Mouse (Mus musculus): ENCODE results near the gene Fktn. TPM values are rescaled to one million over a fixed set of nuclear protein-coding genes. Genes with fewer than 3 reads are reported as not detected.
"Not testable (repeated sequence)": the region's sequence is repeated elsewhere in the genome, so short reads cannot be mapped to it uniquely, and the experiment has no call there.

Gene Fktn
- polyA plus RNA-seq, 1 experiment from 2014 or later = 22.2 TPM

DNA sequence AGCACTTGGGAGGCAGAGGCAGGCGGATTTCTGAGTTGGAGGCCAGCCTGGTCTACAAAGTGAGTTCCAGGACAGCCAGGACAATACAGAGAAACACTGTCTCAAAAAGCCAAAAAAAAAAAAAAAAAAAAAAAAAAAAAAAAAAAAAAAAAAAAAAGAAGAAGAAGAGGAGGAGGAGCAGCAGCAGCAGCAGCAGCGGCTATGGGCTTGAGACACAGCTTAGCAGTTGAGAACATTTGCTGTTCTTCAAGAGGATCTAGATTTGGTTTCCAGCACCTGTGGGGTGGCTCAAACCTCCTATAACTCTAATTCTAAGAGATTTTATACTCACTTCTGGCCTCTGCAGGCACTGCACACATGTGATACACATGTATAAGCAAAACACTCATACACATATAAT lies 12.3 kb downstream of the Fktn start:
- WGBS = 93% methylated on average over 2 of the region's 2 CpGs
- H3K27me3 ChIP-seq (replicated peaks); H3K9me3 ChIP-seq; H3K4me1 ChIP-seq; H3K4me3 ChIP-seq; H3K27ac ChIP-seq; H3K4me2 ChIP-seq (replicated peaks); H3K9ac ChIP-seq; ATAC-seq (ENCODE audit: low FRiP score, low read depth): not testable (repeated sequence)
- peaks cover 31% of the 10 kb centered on the region for H3K36me3 ChIP-seq

DNA sequence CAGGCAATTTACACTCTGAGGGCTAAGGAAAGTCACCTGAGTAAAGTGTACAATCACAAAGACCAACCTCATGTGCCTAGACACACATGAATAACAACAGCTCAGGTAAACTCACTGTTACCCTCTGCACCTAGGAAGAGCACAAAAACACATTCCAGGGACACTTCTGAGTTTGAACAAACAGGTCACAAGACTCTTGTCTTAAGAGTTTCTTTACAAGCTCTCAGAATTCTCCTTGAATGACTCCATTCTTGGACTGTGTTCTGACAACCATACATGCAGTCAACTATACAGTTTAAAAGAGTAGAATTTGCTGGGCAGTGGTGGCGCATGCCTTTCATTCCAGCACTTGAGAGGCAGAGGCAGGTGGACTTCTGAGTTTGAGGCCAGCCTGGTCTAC lies 14.3 kb downstream of the Fktn start:
- Histone ChIP-seq H3K36me3 (peaks cover 33% of the 10 kb centered on the region), H3K27ac (no peak overlapping the region), H3K9ac (no peak overlapping the region), H3K4me1 (no peaks in the 10 kb centered on the region), H3K27me3 (replicated peaks) (no peaks in the 10 kb centered on the region), H3K4me2 (replicated peaks) (no peak overlapping the region), H3K9me3 (no peaks in the 10 kb centered on the region), H3K4me3 (no peak overlapping the region)
- 98% methylated on average over 1 of the region's 1 CpGs for WGBS
- no peak for ATAC-seq (ENCODE audit: low FRiP score, low read depth)

DNA sequence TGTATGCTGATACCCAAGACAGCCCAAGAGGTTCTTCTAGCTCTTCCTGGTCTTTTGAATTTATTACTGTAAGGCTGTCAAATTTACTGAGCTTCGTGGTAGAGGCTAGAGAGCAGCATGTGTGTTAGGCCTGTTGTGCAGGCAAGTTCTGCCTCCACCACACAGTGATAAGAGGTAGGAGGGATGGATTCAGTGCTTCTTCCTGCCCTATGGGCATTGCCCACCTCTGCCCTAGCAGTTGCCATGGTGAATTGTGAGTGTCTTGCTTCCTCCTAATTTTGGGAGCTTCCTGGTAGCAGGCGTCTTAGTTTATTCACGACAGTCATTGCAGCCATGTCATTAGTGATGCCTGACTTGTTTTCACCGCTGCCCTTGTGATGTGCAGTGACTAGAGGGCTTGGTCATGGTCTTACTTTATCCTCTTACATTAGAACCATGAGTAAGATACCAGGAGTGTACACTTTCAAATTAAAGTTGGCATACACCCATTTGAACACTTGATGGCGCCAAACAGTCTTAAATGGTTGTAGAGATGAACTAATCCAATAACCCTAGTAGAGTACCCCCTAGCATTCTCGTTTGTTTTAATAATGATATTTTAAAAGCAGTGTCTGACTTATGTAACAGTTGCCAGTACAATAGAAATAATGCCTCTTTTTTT lies 25.3 kb downstream of the Fktn start:
- Histone ChIP-seq H3K36me3 (peaks cover 42% of the 10 kb centered on the region), H3K4me1 (no peaks in the 10 kb centered on the region), H3K4me2 (replicated peaks) (no peak overlapping the region), H3K9me3 (no peaks in the 10 kb centered on the region), H3K27me3 (replicated peaks) (no peaks in the 10 kb centered on the region), H3K9ac (no peak overlapping the region), H3K27ac (no peak overlapping the region), H3K4me3 (no peak overlapping the region)
- peak; percentile 44; the same call in 1 of the 2 replicates for ATAC-seq (ENCODE audit: low FRiP score, low read depth)
- WGBS = 47% methylated on average over 6 of the region's 6 CpGs

DNA sequence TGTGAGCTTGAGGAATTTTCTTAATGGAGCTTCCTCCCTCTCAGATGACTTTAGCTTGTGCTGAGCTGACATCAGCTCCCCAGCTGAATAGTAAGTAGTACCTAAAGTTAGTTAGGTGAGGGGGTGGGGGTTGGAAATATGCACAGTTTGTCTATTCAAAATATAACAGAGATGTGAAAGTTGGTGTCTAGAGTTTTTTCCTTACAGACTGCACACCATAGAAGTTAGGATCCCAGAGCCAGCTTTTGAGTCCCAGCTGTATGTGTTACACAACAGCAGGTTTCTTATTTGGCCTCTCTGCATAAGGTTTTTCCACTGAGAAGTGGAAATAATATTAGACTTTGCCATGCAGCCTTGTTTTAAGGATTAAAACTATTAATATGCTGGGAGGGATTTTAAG lies 36.0 kb downstream of the Fktn start:
- Histone ChIP-seq H3K9ac (no peak overlapping the region), H3K27ac (no peak overlapping the region), H3K9me3 (no peaks in the 10 kb centered on the region), H3K27me3 (replicated peaks) (no peaks in the 10 kb centered on the region), H3K4me1 (no peaks in the 10 kb centered on the region), H3K4me3 (no peak overlapping the region), H3K36me3 (peaks cover 26% of the 10 kb centered on the region), H3K4me2 (replicated peaks) (no peak overlapping the region)
- no peak for ATAC-seq (ENCODE audit: low FRiP score, low read depth)

DNA sequence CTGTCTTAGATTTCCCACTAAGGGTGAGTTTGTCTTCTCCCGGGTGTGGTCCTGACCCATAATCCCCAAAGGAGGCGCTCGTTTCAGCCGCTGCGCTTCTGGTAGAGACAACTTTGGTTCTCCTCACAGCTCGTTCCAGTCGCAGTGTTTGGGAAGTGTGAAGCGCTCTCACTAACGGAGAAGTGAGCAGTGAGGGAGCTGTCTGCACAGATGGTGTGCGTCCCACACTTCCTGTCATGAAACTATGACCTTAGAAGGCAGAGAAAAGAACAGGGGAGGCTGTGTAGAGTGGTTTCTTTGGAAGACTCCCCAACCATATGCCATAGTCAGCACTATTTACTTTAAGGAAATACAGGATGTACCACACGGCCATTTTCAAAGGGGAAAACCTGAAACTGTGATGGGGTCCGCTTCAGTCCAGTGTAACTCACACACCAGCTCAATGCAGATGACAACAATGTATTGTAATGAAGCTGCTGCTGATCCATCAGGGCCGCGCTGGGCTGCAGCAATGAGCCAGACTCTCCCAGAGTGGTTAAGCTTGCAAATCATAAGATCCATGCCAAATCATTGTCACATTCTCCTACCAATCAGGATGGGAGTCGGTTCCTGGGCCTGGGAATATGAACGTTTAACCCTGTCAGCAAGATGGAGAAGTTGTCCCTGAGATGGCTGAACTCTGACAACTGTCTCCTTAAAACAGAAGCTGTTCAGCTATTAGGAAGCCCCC lies 36.8 kb downstream of the Fktn start:
- H3K36me3 ChIP-seq = peaks cover 26% of the 10 kb centered on the region
- H3K4me2 ChIP-seq (replicated peaks) = no peak overlapping the region
- WGBS = 86% methylated on average over 16 of the region's 16 CpGs
- no peaks in the 10 kb centered on the region for H3K4me1 ChIP-seq
- H3K9me3 ChIP-seq = no peaks in the 10 kb centered on the region
- H3K9ac ChIP-seq = no peak overlapping the region
- H3K27me3 ChIP-seq (replicated peaks) = no peaks in the 10 kb centered on the region
- H3K4me3 ChIP-seq = no peak overlapping the region
- no peak overlapping the region for H3K27ac ChIP-seq
- no peak for ATAC-seq (ENCODE audit: low FRiP score, low read depth)

DNA sequence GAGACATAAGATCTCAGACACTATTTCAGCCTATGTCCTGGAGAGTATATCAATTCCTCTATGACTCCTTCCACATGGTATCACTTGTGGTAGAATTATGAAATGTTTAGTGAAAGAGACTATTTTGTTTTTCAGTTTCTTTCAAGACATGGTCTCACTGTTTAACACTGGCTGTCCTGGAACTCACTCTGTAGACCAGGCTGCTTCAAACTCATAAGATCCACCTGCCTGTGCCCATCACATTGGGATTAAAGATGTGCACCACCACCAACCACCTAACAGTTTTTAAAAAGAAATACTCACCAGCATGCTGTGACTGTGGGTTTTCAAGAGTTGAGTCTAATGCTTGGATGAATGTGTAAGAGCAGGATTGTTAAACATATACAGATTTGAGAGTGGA lies 43.2 kb downstream of the Fktn start:
- Histone ChIP-seq H3K36me3 (peaks cover 15% of the 10 kb centered on the region; the same call in 1 of the 2 replicates), H3K27ac (no peak overlapping the region), H3K9ac (no peak overlapping the region), H3K27me3 (replicated peaks) (no peaks in the 10 kb centered on the region), H3K4me2 (replicated peaks) (no peak overlapping the region), H3K9me3 (no peaks in the 10 kb centered on the region), H3K4me1 (no peaks in the 10 kb centered on the region), H3K4me3 (no peak overlapping the region)
- no peak for ATAC-seq (ENCODE audit: low FRiP score, low read depth)

DNA sequence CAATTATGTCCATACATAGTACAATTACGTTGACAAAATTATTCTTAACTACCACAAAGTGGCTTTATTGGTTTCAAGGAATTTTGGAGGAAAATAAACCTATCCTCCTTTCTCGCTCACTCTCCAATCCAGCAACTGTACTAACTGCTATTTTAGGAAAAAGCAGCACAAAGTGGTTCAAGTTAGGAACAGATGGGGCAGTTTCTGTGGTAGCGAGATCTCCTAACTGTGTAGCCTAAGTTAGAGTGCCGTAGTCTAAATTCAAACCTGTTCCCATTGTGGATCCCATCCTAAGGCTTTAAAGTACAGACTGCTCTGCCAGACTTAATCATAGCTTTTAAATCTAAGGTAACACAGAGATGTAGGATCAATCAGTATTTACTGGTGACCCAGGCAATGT lies 45.0 kb downstream of the Fktn start:
- no peak overlapping the region for H3K27ac ChIP-seq
- H3K4me1 ChIP-seq = no peaks in the 10 kb centered on the region
- no peak overlapping the region for H3K9ac ChIP-seq
- H3K4me3 ChIP-seq = no peak overlapping the region
- H3K36me3 ChIP-seq = peaks cover 24% of the 10 kb centered on the region
- H3K27me3 ChIP-seq (replicated peaks) = no peaks in the 10 kb centered on the region
- ATAC-seq (ENCODE audit: low FRiP score, low read depth) = no peak
- no peaks in the 10 kb centered on the region for H3K9me3 ChIP-seq
- no peak overlapping the region for H3K4me2 ChIP-seq (replicated peaks)
- 95% methylated on average over 4 of the region's 4 CpGs for WGBS

DNA sequence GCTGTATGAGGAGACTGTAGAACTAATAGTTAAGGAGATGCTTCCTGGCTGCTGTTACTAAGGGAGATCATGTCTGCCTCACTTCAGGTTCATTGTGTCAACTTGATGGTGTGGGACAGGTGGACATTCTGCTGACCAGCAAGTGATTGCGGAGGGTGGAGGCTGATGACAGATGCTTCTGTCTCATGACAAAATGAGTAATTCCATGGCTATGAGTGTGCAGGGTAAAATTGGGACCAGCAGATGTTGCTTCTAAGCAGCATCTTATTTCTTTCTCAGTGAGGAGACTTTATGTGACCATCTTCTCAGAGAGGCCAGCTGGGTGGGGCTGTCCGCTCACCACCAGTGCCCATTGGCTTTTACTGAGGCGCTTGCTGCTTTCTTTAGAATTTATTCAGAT lies 45.9 kb downstream of the Fktn start:
- Histone ChIP-seq H3K9ac (no peak overlapping the region), H3K27ac (no peak overlapping the region), H3K27me3 (replicated peaks) (no peaks in the 10 kb centered on the region), H3K36me3 (peaks cover 22% of the 10 kb centered on the region), H3K4me1 (no peaks in the 10 kb centered on the region), H3K4me3 (no peak overlapping the region), H3K4me2 (replicated peaks) (no peak overlapping the region), H3K9me3 (no peaks in the 10 kb centered on the region)
- no peak for ATAC-seq (ENCODE audit: low FRiP score, low read depth)
- 97% methylated on average over 3 of the region's 3 CpGs for WGBS

DNA sequence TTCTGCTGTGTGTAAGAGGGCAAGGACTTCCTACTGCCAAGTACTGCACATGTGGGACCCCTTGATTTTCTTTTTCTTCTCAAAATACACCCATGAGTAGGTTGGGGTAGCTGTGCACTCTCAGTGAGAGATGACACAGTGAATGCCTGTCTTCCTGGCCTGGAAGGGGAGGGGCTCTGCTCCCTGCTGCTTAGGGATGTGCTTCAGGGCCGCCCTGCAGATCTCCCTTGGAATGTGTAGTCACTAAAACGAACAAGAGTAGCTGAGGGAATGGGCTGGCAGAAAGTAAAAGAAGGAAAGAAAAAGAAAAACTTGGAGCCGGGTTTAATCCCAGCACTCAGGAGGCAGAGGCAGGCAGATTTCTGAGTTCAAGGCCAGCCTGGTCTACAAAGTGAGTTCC lies 48.7 kb downstream of the Fktn start:
- Histone ChIP-seq H3K27ac (no peak overlapping the region), H3K27me3 (replicated peaks) (no peaks in the 10 kb centered on the region), H3K4me2 (replicated peaks) (no peak overlapping the region), H3K9ac (no peak overlapping the region), H3K36me3 (peaks cover 27% of the 10 kb centered on the region), H3K4me1 (no peaks in the 10 kb centered on the region), H3K4me3 (no peak overlapping the region), H3K9me3 (no peaks in the 10 kb centered on the region)
- 57% methylated on average over 3 of the region's 3 CpGs for WGBS
- no peak for ATAC-seq (ENCODE audit: low FRiP score, low read depth)

DNA sequence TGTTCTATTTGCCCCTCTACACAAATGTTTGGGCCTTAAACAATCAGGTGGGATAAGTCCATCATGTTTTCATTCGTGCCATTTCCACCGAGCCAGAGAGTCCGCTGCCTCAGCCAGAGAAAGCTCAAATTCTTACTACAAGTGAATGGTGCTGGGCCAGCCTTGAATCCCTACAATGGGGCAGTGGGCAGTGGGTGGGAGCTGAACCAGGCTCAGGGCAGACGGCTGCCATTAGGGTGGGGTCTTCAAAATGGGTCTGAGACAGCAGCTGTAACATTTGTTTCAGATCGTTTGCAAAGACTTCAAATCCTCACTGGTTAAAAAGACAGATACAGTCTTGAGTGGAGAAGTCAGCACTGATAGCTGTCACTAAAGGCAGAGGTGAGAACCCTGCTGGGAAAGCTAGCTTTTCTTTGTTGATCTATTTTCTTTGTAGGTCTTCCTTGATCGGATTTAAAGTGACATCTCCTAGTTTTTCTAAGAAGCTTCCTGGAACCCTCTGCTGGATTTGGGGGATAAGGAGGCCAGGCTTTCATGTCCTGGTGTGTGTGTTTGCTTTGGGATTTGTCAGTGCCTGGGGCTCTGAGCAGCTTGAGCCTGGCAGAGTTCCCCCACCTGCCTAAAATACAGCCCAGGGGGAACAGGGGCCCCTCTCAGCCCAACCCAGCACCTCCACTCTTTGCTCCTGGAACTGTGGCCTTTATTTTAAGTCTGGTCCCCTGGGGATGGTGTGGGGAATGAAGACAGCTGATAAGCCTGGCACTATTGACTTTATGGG lies 57.3 kb downstream of the Fktn start:
- no peak for ATAC-seq (ENCODE audit: low FRiP score, low read depth)
- no peak overlapping the region for H3K4me2 ChIP-seq (replicated peaks)
- H3K4me1 ChIP-seq = peaks cover 5% of the 10 kb centered on the region; the same call in 1 of the 2 replicates
- no peak overlapping the region for H3K4me3 ChIP-seq
- 29% methylated on average over 6 of the region's 6 CpGs for WGBS
- no peak overlapping the region for H3K27ac ChIP-seq
- no peaks in the 10 kb centered on the region for H3K27me3 ChIP-seq (replicated peaks)
- H3K36me3 ChIP-seq = 0 out of 2 replicates have a peak, but pooled peaks cover 5% of the 10 kb centered on the region
- no peaks in the 10 kb centered on the region for H3K9me3 ChIP-seq
- no peak overlapping the region for H3K9ac ChIP-seq

DNA sequence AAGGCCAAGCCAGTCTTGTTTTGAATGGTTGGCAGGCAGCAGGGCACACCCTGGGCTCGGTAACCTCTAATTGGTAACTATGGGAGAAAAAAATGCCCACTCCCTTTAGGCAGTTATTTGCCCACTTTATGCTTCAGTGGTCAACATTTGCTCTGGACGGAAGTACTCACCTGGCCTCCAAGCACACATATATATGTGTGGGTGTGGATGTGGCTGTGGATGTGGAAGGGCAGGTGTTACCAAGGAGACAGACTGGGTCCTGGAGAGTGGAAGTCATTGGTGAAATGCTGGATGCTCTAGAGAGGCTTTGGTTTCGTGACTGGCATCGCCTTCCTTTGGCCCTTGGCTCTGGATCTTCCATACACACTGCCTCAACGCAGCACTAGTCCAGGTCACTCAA lies 58.2 kb downstream of the Fktn start:
- H3K9me3 ChIP-seq = no peaks in the 10 kb centered on the region
- peaks cover 5% of the 10 kb centered on the region; the same call in 1 of the 2 replicates for H3K4me1 ChIP-seq
- no peak overlapping the region for H3K4me3 ChIP-seq
- 0 out of 2 replicates have a peak, but pooled peaks cover 4% of the 10 kb centered on the region for H3K36me3 ChIP-seq
- H3K9ac ChIP-seq = no peak overlapping the region
- WGBS = 74% methylated on average over 5 of the region's 5 CpGs
- ATAC-seq (ENCODE audit: low FRiP score, low read depth) = no peak
- H3K27ac ChIP-seq = no peak overlapping the region
- H3K4me2 ChIP-seq (replicated peaks) = no peak overlapping the region
- no peaks in the 10 kb centered on the region for H3K27me3 ChIP-seq (replicated peaks)

DNA sequence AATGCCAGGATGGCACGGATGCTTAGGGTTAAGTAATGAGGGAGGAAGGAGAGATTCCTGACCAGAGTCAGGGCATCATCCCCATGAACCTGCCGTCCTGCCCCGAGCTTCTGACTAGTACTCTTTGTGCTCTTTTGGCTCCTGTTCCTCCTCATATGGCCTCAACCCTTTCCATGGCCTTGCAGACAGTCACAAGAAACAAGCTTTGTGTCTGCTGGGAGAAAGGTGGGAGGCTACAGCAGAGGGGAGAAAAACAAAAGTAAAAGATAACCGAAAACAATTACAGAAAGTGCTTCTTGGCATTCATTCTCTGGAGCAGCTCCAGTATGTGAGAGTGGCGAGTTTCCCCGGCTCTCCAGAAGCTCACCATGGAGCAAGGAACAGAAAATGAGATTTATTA lies 60.1 kb downstream of the Fktn start:
- 70% methylated on average over 6 of the region's 6 CpGs for WGBS
- ATAC-seq (ENCODE audit: low FRiP score, low read depth) = no peak

More for the DNA sequence above, 60.1 kb downstream of the Fktn start:
- H3K9me3 ChIP-seq = no peaks in the 10 kb centered on the region
- no peak overlapping the region for H3K9ac ChIP-seq
- 0 out of 2 replicates have a peak, but pooled peaks cover 2% of the 10 kb centered on the region for H3K27me3 ChIP-seq (replicated peaks)
- H3K36me3 ChIP-seq = no peaks in the 10 kb centered on the region
- no peak overlapping the region for H3K27ac ChIP-seq
- no peak overlapping the region for H3K4me3 ChIP-seq
- H3K4me2 ChIP-seq (replicated peaks) = no peak overlapping the region
- peaks cover 6% of the 10 kb centered on the region for H3K4me1 ChIP-seq
